ENCODE assay signal across 9 mouse cellular contexts in the genomic region with DNA sequence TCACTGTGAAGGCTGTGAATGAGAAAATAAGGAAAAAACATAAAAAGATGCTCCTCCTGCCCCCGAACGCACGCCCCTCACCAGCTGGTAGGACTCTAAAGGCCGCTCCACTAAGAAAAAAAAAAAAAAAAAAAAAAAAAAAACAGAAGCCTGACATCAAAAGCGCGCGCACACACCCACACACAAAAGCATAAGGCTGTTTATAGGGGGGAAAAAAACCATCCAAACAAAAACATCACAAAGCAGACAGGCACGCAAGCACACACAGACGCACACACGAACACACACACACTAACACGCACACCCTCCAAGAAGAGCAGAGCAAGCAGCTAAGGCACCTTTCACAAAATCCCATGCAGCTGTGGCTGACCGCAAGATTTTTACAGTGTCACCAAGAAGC. TPM values are rescaled to one million over a fixed set of nuclear protein-coding genes. Genes with fewer than 3 reads are reported as not detected.
DNase-seq lines count a peak whose midpoint lies in the region; ATAC-seq and TF ChIP-seq lines count a peak whose summit lies in the region.
"Had no signal": no experiment of that assay in that cellular context is flagged by ENCODE, and none has a peak within 500 bp of the region (broad histone marks: within the 10 kb centered on the region; RNA-seq: fewer than 3 reads in every experiment).

No protein-coding gene starts in this region.

- no peak overlapping the region for H3K4me3 ChIP-seq in stomach, embryonic 14.5 days (ENCODE audit: low read depth, low read length)
- H3K4me3 ChIP-seq in stomach, postnatal 0 days (ENCODE audit: low read depth, low read length) = no peak overlapping the region
- H3K4me3 ChIP-seq in limb, embryonic 12.5 days (replicated peaks) = peak overlapping the region; percentile 32

- H3K36me3 ChIP-seq in stomach, embryonic 14.5 days (ENCODE audit: control insufficient read depth, insufficient read depth, low read length) = no peaks in the 10 kb centered on the region
- no peaks in the 10 kb centered on the region for H3K36me3 ChIP-seq in stomach, postnatal 0 days (ENCODE audit: control insufficient read depth, insufficient read depth, low read length)
- H3K36me3 ChIP-seq in limb, embryonic 12.5 days = no peaks in the 10 kb centered on the region

- ATAC-seq in stomach, embryonic 14.5 days (ENCODE audit: insufficient number of reproducible peaks, insufficient read depth, low FRiP score, low read depth) = no peak
- ATAC-seq in stomach, postnatal 0 days (ENCODE audit: low FRiP score, low TSS enrichment) = no peak
- no peak for ATAC-seq in limb, embryonic 12.5 days (ENCODE audit: insufficient number of reproducible peaks, insufficient read depth, low FRiP score, low TSS enrichment, low read depth)
- no peak for ATAC-seq in CD4-positive, CD25-positive, alpha-beta regulatory T cell, adult 4 months

- H3K4me2 ChIP-seq in stomach, embryonic 14.5 days (replicated peaks; ENCODE audit: low read depth, low read length) = peak overlapping the region; percentile 28; the same call in 1 of the 2 replicates
- no peak overlapping the region; the same call in 1 of the 2 replicates for H3K4me2 ChIP-seq in stomach, postnatal 0 days (replicated peaks; ENCODE audit: low read depth)
- peak overlapping the region; percentile 47 for H3K4me2 ChIP-seq in limb, embryonic 12.5 days

- no peaks in the 10 kb centered on the region for H3K27me3 ChIP-seq in stomach, embryonic 14.5 days (ENCODE audit: control insufficient read depth, insufficient read depth, low read length)
- H3K27me3 ChIP-seq in stomach, postnatal 0 days (ENCODE audit: control insufficient read depth, insufficient read depth, low read length) = no peaks in the 10 kb centered on the region
- no peaks in the 10 kb centered on the region for H3K27me3 ChIP-seq in limb, embryonic 12.5 days

- 17% methylated on average over 11 of the region's 12 CpGs for WGBS in stomach, embryonic 14.5 days
- WGBS in stomach, postnatal 0 days = 28% methylated on average over 11 of the region's 12 CpGs
- 19% methylated on average over 11 of the region's 12 CpGs for WGBS in limb, embryonic 12.5 days

- H3K9me3 ChIP-seq in stomach, embryonic 14.5 days (ENCODE audit: control insufficient read depth, low read depth, low read length) = no peaks in the 10 kb centered on the region
- H3K9me3 ChIP-seq in stomach, postnatal 0 days (ENCODE audit: control insufficient read depth, low read length) = no peaks in the 10 kb centered on the region
- no peaks in the 10 kb centered on the region for H3K9me3 ChIP-seq in limb, embryonic 12.5 days

- H3K9ac ChIP-seq in stomach, embryonic 14.5 days (replicated peaks; ENCODE audit: low read depth, low read length) = no peak overlapping the region
- H3K9ac ChIP-seq in stomach, postnatal 0 days (ENCODE audit: low read length) = no peak overlapping the region
- no peak overlapping the region for H3K9ac ChIP-seq in limb, embryonic 12.5 days (replicated peaks)

- TF ChIP-seq CTCF in stomach, postnatal 0 days (IDR thresholded peaks at IDR 0.05; ENCODE audit: low read depth) = no peak

- no peaks in the 10 kb centered on the region for H3K4me1 ChIP-seq in stomach, embryonic 14.5 days (ENCODE audit: control insufficient read depth, insufficient read depth, low read length)
- H3K4me1 ChIP-seq in stomach, postnatal 0 days (replicated peaks; ENCODE audit: control insufficient read depth, insufficient read depth) = no peaks in the 10 kb centered on the region
- H3K4me1 ChIP-seq in limb, embryonic 12.5 days (replicated peaks) = no peaks in the 10 kb centered on the region

- DNase-seq in embryo, embryonic 11 days = peak; percentile 5
- no peak for DNase-seq in embryo, embryonic 10 days (ENCODE audit: low spot score)
- DNase-seq in stomach, postnatal 0 days (ENCODE audit: low spot score) = no peak
- no peak for DNase-seq in thymus, postnatal 0 days (ENCODE audit: low spot score)
- no peak for DNase-seq in frontal cortex, postnatal 14 days (ENCODE audit: low spot score in 2 of 2)

- no peak for TF ChIP-seq EP300 in stomach, postnatal 0 days (optimal IDR thresholded peaks at IDR 0.05)

- no peak overlapping the region for H3K27ac ChIP-seq in stomach, embryonic 14.5 days (ENCODE audit: low read length)
- H3K27ac ChIP-seq in stomach, postnatal 0 days (replicated peaks) = no peak overlapping the region
- H3K27ac ChIP-seq in limb, embryonic 12.5 days = no peak overlapping the region

RNA-seq across cellular contexts. Expression of gene Nudt10, which starts 1.1 kb away (rescaled TPM):
- 6.5 and 7.7 TPM in 2 replicates for polyA plus RNA-seq in stomach, embryonic 14.5 days (2014; fragmentation: Nextera tagmentation; extraction: Ambion mirVana)
- 2.1 and 2.6 TPM in 2 replicates for polyA plus RNA-seq in stomach, postnatal 0 days (2015; fragmentation: Nextera tagmentation; extraction: Ambion mirVana)
- 9.7 and 11.1 TPM in 2 replicates for polyA plus RNA-seq in limb, embryonic 12.5 days (2016; fragmentation: Nextera tagmentation; extraction: Ambion mirVana)
- polyA plus RNA-seq in thymus, postnatal 0 days (2015; fragmentation: Nextera tagmentation; extraction: Ambion mirVana) = 0.86 and 1.3 TPM in 2 replicates
- not detected for polyA plus RNA-seq in CD4-positive, CD25-positive, alpha-beta regulatory T cell, adult 4 months (2017; shearing (Covaris generic))
- polyA plus RNA-seq: spleen, adult 2 months had no signal
